Mouse (Mus musculus) embryo, embryonic 11 days (tissue): ENCODE results near the gene Fkrp.

Experiments used
- DNase-seq: peaks from one replicate; pipeline ENCODE4 v3.0.0-alpha.2; 2015

Gene Fkrp

DNA sequence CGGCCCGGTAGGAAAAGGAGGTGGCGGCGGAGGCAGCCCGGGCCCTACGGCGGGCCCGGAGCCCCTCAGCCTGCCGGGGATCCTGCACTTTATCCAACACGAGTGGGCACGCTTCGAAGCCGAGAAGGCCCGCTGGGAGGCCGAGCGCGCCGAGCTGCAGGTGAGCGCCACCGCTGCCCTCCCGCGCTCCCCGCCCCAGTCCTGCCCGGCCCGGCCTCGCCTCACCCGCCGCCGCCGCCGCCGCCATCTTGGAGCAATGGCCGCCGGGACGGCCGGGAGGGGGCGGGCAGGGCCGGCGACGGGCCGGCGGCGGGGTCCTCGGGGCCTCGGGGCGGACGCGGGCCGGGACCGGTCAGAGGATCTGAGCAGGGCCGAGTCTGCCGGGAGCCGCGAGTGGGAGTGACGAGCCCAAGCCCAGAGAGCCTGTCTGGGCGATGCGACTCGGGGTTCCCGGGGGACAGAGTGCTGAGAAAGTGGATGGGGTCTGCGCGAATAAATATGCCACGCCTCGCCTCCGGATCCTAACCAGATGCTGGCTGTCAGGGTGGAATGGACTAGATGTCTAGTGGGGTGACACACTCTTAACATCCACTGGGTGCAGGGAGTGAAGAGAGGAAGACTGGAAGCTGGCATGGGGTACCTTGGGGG lies at the start of gene Fkrp:
Fkrp (minus strand) TSS at position 258 of the 648 bp plus-strand sequence.
- peak; percentile 71 for DNase-seq

DNA sequence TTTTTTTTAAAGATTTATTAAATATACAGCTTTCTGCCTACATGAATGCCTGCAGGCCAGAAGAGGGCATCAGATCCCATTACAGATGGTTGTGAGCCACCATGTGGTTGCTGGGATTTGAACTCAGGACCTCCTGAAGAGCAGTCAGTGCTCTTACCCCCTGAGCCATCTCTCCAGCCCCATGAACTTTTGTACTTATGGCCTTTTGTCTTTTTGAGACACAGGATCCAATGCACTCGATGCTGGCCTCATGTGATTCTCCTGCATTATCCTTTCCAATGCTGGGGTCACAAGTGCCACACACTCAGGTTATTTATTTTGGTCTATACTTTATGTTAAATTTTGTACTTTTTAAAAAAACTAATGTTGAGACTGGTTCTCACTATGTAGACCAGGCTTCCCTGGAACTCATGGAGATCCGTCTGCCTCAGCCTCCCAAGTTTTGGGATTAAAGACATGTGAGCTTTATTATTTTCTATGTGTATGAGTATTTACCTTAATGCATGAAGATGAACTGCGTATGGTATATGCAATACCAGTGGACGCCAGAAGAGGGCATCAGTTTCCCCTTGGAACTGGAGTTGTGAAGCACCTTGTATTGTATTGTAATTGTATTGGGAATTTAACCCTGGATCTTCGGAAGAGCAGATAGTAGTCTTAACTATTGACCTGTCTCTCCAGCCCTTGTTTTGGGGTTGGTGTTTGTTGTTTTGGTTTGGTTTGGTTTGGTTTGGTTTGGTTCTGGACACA lies 43.5 kb upstream of the Fkrp start:
- peak; percentile 58 for DNase-seq

DNA sequence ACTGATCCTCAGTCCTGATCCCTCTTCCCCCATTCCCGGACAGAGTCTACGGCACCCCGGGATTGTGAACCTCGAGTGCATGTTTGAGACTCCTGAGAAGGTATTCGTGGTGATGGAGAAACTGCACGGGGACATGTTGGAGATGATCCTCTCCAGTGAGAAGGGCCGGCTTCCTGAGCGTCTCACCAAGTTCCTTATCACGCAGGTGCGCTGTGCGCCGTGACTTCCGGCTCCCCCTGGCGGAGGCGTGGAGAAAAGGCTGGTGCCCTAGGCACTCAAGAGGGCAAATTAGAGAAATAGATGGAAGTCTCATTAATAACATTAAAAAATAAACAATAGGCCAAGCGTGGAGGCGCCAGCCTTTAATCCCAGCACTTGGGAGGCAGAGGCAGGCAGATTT lies 41.8 kb upstream of the Fkrp start:
- peak; percentile 68 for DNase-seq

DNA sequence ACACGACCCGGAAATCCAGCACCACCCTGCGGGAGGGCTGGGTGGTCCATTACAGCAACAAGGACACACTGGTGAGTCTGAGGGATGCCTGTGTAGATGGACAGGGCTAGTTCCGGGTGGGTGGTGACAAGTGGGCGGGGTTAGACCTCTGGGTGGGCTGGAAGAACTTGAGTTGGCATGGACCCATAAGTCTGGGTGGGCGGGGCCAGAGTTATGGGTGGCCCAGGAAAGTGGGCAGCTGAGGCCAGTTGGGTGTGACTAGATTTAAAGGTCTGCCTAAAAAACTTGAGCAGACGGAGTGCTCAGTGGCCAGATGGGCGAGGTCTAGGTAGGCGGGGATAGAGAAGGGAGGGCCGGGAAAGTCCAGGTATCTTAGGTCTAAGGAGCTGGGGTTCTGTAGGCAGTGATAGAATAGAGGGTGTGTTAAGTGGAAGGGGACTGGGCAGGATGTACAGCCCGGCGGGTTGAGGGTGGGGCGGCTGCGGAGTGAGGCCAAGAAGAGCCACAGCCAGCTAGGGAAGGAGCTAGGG lies 36.8 kb upstream of the Fkrp start:
- no peak for DNase-seq

DNA sequence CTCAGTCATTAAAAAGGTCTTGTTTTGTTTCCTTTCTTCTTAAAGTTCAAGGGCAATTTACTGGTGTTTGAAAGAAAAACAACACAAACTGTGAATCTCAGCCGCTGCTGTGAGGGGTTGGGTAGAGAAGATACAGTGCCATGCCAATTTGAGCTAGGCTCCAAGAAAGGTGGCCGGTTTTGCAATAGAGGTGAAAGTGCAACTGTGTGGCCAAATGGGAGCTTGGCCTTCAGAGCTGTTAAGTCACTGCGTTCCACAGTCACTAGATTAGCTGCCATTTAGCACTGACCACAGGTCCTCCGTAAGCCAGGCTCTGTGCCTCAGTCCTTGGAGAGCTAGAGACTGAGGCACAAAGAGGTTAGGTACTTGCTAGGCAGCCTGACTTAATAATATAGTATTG lies 35.1 kb upstream of the Fkrp start:
- no peak for DNase-seq

DNA sequence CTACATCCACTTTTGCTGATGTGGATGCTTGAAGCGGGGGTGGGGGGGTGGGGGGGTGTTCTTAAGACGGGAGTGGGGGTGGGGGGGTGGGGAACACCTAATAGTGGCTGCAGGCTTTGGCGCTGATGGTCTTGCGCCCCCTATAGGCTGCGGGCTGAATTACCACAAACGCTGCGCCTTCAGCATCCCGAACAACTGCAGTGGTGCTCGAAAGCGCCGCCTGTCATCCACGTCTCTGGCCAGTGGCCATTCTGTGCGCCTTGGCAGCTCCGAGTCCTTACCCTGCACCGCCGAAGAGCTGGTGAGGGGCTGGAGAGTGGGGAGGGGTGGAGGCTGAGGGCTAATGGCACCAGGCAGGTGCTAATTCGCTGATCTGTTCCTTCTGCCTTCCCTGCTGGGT lies 32.0 kb upstream of the Fkrp start:
- peak; percentile 58 for DNase-seq

DNA sequence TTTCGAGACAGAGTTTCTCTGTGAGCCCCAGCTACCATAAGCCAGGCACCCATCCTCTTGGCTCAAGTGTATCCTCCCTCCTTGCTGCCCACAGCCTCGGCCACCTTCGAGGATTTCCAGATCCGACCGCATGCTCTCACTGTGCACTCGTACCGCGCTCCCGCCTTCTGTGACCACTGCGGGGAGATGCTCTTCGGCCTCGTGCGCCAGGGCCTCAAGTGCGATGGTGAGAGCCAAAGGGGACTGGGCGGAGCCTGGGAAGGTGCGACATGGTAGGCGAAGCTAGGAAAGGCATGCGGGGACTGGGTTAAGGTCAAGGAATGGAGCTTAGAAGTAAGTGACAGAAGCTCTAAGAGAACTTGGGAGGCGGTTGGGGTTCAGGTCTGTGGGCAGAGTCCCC lies 31.0 kb upstream of the Fkrp start:
- DNase-seq = no peak

DNA sequence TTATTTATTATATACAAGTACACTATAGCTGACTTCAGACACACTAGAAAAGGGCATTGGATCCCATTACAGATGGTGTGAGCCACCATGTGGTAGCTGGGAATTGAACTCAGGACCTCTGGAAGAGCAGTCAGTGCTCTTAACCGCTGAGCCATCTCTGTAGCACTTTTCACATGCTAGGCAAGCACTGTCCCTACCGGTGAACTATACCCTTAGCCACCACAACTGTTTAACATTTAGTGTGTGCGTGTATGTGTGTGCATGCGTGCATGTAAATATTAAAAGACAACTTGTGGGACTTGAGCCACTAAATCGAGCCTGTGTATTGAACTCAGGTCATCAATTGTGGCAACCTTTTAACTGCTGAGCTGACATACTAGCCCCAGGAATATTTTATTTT lies 30.2 kb upstream of the Fkrp start:
- DNase-seq = no peak

DNA sequence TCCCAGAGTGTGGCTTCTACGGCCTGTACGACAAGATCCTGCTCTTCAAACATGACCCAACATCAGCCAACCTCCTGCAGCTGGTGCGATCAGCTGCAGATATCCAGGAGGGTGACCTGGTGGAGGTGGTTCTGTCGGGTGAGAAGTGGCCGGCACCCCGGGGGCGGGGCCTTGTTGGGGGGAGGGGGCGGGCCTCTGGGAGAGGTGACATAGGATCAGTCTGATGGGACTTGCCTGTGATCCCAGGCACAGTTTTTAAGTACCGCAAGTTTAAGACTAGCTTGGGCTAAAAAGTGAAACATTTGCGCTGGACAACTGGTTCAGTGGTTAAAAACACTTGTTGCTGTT lies 29.3 kb upstream of the Fkrp start:
- no peak for DNase-seq

DNA sequence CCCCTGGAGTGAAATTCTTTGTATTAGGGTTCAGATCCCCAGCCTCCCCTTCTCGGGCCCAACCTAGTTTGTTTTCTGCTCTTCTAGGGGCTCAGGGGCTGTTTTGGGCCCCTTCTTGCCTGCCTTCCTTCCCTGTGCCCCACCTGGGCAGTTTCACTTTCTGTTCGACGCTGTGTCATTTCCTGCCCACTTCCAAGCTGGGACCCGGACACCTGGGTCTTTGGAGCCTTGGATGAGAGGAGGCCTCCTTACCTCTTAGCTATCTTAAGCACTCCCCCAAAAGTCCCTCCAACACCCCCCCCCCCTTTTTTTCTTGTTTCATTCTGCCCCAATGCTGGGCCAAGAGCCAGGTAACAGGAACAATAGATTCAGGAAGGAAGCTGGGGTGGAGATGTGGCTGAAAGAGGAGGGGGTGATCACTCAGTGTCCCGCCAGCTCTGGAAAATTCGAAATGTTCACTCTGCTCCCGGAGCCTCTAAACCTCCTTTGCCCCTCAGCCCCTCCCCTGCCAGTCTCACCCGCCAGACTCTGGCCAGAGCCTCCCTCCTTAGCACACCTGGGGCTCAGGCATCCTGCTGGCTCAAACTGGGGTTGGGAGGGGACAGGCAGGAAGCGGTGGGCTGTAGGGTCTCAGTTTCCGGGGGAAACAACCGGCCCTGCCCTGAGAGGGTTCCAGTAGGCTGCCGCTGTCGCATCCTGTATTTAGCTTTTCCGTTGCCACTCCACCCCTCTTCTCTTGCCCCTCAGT lies 28.7 kb upstream of the Fkrp start:
- DNase-seq = no peak

DNA sequence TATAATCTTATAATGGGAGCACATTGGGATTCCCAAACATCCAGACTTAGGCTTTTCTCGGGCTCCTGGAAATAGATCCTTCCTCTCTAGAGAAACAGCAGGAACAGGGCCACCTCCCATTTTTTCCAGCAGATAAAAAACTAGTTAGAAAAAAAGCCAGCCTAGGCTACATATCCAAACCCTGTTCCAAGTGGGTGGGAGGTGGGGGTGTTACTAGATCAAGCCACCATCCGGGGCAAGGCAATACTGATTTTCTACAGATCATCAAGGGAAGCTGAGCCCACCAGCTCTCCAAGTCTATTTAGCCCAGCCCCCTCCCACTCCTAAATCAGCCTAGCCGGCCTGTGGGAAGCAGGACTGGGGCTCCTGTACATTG lies 28.2 kb upstream of the Fkrp start:
- DNase-seq = no peak

DNA sequence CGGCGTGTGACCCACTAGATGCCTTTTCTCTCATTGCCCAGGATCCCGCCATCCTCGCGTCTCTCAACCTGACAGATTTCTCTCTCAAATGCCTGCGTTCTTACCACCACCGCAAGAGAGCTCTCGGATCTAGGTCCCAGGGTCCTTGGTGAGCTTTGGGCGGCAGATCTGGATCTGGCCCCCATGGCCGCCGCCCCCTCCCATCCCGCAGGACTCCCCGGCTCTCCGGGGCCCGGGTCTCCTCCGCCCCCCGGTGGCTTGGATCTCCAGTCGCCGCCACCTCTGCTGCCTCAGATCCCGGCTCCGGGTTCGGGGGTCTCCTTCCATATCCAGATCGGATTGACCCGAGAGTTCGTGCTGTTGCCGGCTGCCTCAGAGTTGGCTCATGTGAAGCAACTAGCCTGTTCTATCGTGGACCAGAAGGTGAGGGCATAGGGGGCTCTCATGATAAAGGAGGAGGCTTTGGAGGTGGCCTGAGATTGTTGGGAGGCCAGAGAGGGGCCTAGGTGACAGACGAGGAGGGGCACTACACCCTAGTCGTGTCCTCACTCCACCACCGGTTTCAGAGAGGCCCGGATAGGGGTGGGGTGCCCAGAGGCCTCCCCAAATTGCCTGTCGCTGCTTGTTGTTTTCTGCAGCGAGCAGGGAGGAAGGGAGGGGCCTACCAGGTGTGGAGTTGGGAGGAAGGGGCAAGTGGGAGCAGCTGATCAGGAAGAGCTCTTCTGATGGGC lies 27.1 kb upstream of the Fkrp start:
- DNase-seq = peak; percentile 26

DNA sequence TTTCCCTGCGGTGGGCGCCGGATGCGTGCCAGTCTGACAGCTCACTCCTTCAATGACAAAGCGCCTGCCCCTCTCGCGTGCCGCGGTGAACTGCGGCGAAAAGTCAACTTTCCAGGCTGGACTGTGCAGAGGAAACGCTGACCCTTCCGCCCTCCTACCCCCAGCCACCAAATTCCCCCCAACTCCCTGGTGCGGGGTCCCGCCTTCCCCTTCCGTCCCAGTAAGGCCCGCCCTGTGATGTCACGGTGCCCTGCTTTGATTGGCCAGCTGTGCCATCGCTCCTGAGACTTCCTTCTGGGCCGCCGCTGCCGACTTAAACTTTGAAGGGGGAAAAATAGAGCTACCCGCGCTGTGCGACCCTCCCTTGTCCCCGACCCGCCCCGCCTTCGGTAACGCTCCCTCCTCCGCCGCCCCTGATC lies 26.1 kb upstream of the Fkrp start, which contains the start of gene Prkd2:
Prkd2 (plus strand) TSS at position 258 of the 419 bp plus-strand sequence.
- peak; percentile 94 for DNase-seq

DNA sequence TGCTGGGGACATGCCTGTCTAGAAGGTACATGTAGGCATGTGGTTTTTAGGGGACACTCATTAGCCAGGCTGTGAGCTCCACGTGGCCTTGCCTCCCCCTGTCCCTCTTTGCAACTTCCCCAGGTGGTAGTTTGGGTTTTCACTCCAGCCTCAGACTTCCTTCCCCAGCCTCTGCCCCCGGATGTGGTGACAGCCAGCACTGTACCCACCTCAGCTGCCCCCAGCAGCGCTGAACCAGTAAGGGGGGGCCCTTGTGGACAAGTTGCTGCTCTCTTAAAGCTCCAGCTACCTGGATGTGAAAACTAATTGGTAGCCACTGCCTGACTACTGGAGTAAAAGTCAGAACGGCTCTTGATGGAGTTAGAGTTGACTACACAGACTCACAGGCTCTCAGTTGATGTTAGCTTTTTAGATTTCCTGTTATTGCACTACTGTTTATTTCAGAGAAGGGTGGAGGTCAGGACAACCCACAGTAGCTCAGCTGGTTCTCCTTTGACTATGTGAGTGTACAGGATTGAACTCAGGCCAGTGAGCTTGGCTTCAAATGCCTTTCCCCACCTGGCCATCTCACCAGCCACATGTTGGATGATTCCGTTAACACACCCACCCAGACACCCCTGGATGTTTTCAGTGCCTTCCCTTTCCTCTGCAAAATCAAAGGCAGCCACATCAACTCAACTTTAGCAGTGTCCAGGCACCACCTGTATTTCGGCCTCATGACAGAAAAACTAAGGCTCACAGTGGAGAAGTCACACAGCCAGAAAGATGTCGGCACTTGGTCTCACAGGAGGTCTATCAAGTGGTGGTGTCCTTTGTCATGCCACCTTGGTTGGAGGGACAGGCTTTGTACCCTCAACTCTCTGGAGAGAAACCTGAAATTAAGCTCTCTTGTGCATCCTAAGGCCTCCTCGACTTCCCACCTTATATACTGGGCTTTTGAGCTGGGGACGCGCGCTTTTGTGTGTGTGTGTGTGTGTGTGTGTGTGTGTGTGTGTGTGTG lies 25.3 kb upstream of the Fkrp start:
- DNase-seq = no peak

DNA sequence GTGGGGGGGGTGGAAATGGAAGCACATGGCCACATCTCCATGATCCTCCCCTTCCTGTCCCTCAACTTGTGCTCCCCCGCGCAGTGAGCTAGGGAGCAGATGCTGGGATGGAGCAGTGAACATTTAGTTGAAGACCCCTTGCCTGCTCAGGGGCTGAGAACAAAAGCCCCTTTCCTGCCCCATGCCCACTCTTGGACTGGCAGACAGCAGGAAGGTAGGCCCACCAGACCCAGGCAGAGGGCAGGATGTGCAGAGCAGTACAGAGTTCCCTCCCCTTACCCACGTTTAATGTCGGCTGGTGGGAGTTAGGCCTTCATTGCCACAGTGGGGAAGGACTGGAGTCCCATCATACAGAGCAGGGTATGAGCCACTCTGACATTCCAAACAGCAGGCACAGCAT lies 24.5 kb upstream of the Fkrp start:
- DNase-seq = no peak

DNA sequence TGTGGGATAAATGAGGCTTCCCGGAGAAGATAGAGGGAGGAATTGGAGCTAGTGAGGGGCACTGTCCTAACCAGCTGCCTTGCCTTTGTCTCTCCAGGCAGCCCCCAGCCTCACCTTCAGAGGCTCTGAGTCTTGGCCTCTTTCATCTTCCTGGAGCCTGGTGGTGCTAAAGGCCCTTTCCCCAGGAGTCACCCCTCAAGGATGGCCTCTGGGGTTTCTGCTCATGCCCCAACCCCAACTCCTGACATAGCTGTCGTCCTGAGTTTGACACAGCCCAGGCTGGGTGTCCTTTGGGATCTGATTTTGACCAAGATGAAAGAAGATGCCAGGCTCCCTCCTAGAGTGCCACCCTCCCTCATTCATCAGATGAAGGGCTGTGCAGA lies 23.6 kb upstream of the Fkrp start:
- DNase-seq = no peak

DNA sequence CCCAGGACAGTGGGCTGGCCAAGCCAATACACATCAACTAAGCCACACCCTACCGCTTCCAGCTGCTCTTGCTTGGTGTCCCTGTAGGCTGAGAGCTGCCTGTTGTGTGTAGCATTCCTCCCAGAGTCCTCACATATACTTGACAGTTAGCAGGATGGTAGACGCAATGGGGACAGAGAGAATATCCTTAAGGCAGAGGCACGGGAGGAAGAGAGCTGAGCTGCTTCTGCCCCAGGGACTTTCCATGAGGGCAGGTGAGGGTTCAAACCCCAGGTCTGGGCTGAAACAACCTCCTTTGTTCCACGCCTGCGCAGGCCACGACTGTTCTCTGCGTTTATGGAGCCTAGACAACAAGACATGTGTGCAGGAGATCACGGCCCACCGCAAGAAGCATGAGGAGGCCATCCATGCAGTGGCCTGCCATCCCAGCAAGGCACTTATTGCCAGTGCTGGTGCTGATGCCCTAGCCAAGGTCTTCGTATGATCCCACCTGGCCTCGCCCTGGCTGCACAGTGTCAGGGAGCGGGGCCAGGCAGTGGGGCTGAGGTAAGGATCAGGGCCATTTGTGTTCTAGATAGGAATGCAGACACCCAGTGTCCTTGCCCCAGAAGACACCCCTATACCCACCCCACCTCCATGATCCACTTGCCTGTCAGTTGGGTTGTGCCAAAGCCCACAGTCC lies 23.0 kb upstream of the Fkrp start:
- DNase-seq = no peak

DNA sequence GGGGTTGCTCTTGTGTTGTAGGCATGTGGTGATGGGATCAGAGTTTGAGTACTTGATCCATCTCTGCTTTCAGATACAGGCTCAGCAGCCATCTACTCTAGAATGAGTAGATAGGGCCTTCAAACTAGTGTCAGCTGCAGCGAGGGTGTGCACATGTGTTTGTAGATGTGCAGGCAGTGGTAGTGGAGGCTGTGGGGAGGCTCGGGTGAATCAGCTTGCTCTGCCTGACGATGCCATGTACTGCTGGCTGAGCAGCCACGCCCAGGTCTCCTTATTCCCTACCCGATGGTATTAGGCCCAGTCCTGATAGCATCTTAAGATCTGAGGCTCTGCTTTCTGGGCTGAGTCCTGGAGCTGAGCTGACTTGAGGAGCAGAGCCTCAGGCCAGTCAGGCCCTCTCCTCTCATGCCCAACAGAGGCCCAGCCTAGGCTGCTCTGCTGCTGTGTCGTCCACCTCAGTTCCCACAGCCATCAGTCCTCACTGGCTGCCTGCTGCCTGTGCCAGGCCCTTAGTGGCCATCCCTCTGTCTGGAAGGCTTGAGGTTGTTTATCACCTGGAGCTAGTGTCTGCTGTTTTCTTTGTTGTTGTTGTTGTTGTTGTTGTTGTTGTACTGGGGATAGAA lies 22.4 kb upstream of the Fkrp start:
- no peak for DNase-seq

DNA sequence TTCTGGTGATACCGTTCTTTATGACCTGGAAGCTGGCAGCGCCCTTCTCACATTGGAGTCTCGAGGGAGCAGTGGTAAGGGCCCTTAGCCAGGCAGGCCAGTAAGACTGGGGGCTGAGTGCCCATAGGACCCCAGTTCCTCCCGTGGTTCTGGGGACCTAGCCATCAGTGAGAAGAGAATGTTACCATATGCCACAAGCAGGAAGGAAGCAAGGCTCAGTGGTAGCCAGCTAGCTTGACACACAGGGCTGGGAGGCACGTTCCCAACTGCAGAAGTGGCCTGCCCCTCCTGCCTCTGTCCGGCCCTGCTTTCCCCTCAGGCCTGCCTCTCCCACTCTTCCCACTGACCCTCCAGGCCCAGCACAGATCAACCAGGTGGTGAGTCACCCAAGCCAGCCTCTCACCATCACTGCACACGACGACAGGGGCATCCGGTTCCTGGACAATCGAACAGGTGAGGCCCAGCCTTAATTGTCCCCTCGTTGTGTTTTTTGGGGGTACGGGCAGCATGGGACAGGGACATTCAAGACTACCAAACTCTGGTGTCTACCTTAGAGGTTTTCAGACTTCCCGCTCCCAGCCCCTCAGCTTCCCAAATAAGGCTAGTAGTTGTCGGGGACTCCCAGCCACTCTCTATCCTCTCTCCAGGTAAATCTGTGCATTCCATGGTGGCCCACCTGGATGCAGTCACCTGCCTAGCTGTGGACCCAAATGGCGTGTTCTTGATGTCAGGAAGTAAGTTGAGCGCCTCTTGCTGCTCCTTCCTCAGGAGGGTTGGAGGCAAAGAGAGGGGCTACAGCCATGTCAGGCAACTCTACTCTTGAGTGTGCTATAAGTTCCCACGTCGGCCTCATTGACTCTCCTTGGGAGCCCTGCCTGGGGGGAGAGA lies 21.6 kb upstream of the Fkrp start:
- no peak for DNase-seq

DNA sequence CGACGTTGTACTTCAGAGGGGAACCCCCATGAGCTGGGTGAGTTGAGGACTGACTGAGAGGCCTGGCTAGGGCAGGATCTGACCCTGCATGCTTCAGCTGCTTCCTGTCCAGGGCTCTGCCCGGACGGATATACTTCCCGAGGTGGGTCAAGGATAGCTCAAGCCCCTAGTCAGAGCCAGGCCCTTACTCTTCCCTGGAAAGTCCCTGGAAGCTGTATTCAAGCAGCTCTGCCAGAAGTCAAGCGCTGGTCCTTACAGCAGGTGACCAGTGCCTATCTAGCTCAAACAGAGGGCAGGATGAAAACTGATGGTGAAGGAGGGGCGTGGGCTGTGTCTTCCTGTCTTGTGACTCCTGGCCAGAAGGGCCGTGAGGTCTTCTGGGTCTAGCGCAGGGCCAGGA lies 13.9 kb upstream of the Fkrp start:
- DNase-seq = no peak
